Mouse (Mus musculus) hindbrain, embryonic 12.5 days (tissue): ENCODE results near the gene Pakap. TPM values are rescaled to one million over a fixed set of nuclear protein-coding genes. Genes with fewer than 3 reads are reported as not detected.

Experiments used
- ATAC-seq: fragments of 200-750 bp; cut with Nextera tagmentation; 2 replicates; pipeline ENCODE4 v1.8.0; 2017; ENCODE audit warnings: moderate TSS enrichment; ENCODE audit not compliant: low FRiP score
- H3K27ac ChIP-seq: fragments of 300-500 bp; sonication (generic); 2 replicates; pipeline ENCODE4 v1.5.1; 2016; ENCODE audit warnings: mild to moderate bottlenecking
- H3K27me3 ChIP-seq: fragments of 300-500 bp; sonication (generic); 2 replicates; pipeline ENCODE4 v1.6.1; 2016; ENCODE audit warnings: mild to moderate bottlenecking
- H3K36me3 ChIP-seq: fragments of 300-500 bp; sonication (generic); 2 replicates; pipeline ENCODE4 v1.6.1; 2016; ENCODE audit warnings: mild to moderate bottlenecking
- H3K4me1 ChIP-seq: fragments of 300-500 bp; sonication (generic); 2 replicates; pipeline ENCODE4 v1.6.1; 2016
- H3K4me2 ChIP-seq: fragments of 300-500 bp; sonication (generic); replicated peaks from 2 replicates; pipeline ENCODE4 v1.6.1; 2016; ENCODE audit warnings: mild to moderate bottlenecking
- H3K4me3 ChIP-seq: fragments of 300-500 bp; sonication (generic); 2 replicates; pipeline ENCODE4 v1.5.1; 2016; ENCODE audit warnings: mild to moderate bottlenecking
- H3K9ac ChIP-seq: fragments of 300-500 bp; sonication (generic); 2 replicates; pipeline ENCODE4 v1.6.1; 2016; ENCODE audit warnings: mild to moderate bottlenecking, moderate library complexity
- H3K9me3 ChIP-seq: fragments of 300-500 bp; sonication (generic); replicated peaks from 2 replicates; pipeline ENCODE4 v1.6.1; 2016; ENCODE audit warnings: mild to moderate bottlenecking
- WGBS: fragments of 180-500 bp; shearing (Covaris S2); methylation state at CpG from one replicate; pipeline ENCODE4 v1.1.7; 2016; 5-methylcytosine and 5-hydroxymethylcytosine counted together
- polyA plus RNA-seq: library from polyadenylated mRNA; unstranded; fragments of >200 nt; fragmentation: Nextera tagmentation; extraction: Ambion mirVana; gene quantifications from 2 replicates; pipeline ENCODE4 v1.2.1, GENCODE M21; 2016

Pakap gene
- polyA plus RNA-seq, 1 experiment from 2014 or later, result 28.1 TPM

DNA sequence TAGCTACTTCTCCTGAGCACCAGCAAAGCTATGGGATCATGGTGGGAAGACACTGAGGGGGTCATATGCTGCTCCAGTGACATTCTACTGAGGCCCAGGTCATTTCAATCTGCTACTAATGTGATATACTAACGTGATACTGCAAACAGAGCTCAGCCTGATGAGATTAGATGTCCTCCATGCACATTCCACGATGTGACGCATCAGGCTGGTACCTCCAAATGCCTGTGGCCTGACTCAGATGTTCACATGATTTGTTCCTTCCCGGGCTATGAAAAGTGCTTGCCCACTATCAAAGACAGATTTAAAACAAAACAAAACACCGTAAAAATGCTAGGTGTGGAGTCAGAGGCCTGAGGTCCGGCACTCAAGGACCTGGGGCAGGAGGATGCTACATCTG is 236.9 kb downstream of the Pakap start:
- Histone ChIP-seq H3K27ac (no peak overlapping the region), H3K9ac (no peak overlapping the region), H3K27me3 (no peaks in the 10 kb centered on the region), H3K4me1 (no peaks in the 10 kb centered on the region), H3K9me3 (no peaks in the 10 kb centered on the region), H3K4me3 (no peak overlapping the region), H3K36me3 (no peaks in the 10 kb centered on the region; the same call in 1 of the 2 replicates), H3K4me2 (no peak overlapping the region)
- WGBS, result 85% methylated on average over 6 of the region's 6 CpGs
- ATAC-seq, result no peak

DNA sequence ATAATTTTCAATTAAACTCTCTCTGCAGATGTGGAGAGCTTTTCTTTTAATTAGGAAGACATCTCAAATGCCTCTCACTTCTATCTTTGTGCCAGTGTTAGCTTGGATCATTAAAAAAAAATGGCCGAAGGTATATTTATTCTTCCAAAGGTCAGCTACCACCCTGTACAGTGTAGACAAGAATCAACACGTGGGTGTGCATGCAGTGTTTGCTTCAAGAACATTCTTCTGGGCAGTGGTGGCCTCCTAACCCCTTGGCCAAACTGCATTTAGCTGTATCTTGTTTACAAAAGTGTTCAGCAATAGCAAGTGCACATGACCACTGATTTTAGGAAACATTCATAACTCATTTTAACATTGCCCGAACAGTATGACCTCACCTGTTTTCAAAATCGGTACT is 241.5 kb downstream of the Pakap start:
- Histone ChIP-seq H3K4me3 (no peak overlapping the region), H3K9me3 (no peaks in the 10 kb centered on the region), H3K4me1 (no peaks in the 10 kb centered on the region; the same call in 1 of the 2 replicates), H3K27ac (no peak overlapping the region), H3K27me3 (no peaks in the 10 kb centered on the region), H3K9ac (no peak overlapping the region), H3K36me3 (no peaks in the 10 kb centered on the region; the same call in 1 of the 2 replicates), H3K4me2 (no peak overlapping the region)
- ATAC-seq, result no peak
- 89% methylated on average over 4 of the region's 4 CpGs for WGBS

DNA sequence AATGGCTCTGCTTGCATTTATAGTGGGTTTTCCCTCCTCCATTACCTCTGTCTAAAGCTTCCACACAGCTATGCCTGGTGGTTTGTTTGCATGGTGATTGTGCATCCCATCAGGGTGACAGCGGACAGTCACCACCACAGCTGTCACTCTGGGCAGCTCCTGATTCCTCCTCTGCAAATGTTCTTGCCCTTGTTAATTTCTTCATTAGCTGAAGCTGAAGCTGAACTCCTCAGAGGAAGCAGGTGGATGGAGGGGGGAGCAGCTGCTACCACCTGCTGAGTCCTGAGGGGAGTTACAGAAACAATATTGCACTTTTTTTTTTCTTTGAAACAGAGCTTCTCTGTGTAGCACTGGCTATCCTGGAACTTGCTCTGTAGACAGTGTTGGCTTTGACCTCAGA is 244.1 kb downstream of the Pakap start:
- Histone ChIP-seq H3K4me1 (no peaks in the 10 kb centered on the region; the same call in 1 of the 2 replicates), H3K36me3 (no peaks in the 10 kb centered on the region; the same call in 1 of the 2 replicates), H3K4me3 (no peak overlapping the region), H3K27ac (0 out of 2 replicates have a peak overlapping the region, but pooled peaks have one; percentile 2), H3K27me3 (no peaks in the 10 kb centered on the region), H3K4me2 (no peak overlapping the region), H3K9ac (no peak overlapping the region), H3K9me3 (no peaks in the 10 kb centered on the region)
- no peak for ATAC-seq
- 68% methylated on average over 1 of the region's 1 CpGs for WGBS

DNA sequence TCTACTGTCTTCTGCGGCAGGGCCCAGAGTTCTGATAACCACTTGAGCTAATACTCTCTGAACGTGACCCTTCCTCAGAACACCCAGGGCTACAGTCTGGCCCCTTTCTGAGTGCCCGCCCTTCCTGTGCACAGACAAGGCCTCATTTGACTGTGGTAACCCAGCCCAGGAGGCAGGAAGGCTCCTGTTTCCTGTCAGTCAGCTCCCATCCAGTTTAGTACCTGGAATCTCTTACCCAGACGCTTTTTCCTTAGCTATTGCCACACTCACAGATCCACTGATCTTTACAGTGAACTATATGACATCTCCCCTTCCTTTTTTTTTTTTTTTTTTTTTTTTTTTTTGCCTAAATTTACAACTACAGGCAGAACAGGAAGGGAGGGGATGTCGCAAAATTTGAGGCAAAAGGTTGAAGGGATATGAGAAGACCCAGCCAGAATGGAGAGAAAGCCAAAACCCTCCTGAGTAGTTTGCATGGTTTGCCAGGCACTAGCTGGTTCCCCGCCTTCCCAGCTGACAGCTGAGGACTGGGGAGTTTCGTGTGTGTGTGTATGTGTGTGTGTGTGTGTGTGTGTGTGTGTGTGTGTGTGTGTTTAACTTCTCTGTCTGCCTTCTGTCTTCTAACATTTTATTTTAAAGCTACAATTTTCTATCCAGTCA is 245.1 kb downstream of the Pakap start:
- ATAC-seq, result no peak
- Histone ChIP-seq H3K9ac (no peak overlapping the region), H3K27me3 (no peaks in the 10 kb centered on the region), H3K4me2 (no peak overlapping the region), H3K36me3 (no peaks in the 10 kb centered on the region), H3K9me3 (no peaks in the 10 kb centered on the region), H3K27ac (no peak overlapping the region), H3K4me3 (no peak overlapping the region), H3K4me1 (no peaks in the 10 kb centered on the region; the same call in 1 of the 2 replicates)
- WGBS, result 64% methylated on average over 7 of the region's 7 CpGs

DNA sequence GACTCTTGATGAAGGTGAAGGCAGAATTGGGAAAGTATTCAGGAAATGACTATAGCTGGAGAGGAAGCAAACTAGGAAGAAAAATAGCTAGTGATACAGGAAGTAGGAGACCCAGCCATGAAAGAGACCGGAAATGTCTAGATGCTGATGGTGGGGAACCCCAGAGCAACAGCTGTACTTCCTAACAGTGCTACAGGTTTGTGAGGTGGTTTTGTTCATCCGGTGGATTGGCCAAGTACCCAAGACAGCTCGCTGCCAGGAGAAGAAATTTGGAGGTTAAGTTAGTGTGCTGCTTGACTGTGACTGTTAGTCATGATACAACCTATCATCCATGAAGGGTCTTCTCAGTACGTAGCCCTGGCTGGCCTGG is 245.6 kb downstream of the Pakap start:
- no peaks in the 10 kb centered on the region for H3K36me3 ChIP-seq
- 92% methylated on average over 4 of the region's 4 CpGs for WGBS
- no peak overlapping the region for H3K27ac ChIP-seq

DNA sequence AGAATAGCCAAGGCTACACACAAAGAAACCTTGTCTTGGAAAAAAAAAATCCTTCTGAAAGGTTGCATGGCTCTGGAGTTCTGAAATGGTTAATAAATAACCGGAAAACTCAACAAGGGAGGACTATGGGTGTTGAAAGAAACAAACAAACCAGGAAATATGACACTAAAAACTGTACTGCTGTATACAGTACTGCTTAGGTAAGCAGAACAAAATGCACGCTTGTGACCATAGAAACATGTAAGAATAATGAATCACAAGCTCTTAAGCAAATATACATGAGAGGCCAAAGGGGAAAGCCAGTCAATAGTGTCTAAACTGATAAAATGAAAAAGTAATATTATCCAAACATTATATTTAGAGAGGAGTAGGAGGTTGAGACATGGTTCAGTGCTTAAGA is 247.4 kb downstream of the Pakap start:
- no peak for ATAC-seq
- no peak overlapping the region for H3K4me3 ChIP-seq
- H3K9ac ChIP-seq, result no peak overlapping the region
- no peak overlapping the region for H3K4me2 ChIP-seq
- no peaks in the 10 kb centered on the region; the same call in 1 of the 2 replicates for H3K4me1 ChIP-seq
- H3K27me3 ChIP-seq, result no peaks in the 10 kb centered on the region
- WGBS, result 88% methylated on average over 2 of the region's 2 CpGs
- no peaks in the 10 kb centered on the region for H3K36me3 ChIP-seq
- H3K27ac ChIP-seq, result no peak overlapping the region
- no peaks in the 10 kb centered on the region for H3K9me3 ChIP-seq

More for the DNA sequence above, 245.6 kb downstream of the Pakap start:
- H3K9me3 ChIP-seq, result no peaks in the 10 kb centered on the region
- no peaks in the 10 kb centered on the region; the same call in 1 of the 2 replicates for H3K4me1 ChIP-seq
- no peak overlapping the region for H3K9ac ChIP-seq
- H3K4me2 ChIP-seq, result no peak overlapping the region
- ATAC-seq, result no peak
- H3K27me3 ChIP-seq, result no peaks in the 10 kb centered on the region
- H3K4me3 ChIP-seq, result no peak overlapping the region

DNA sequence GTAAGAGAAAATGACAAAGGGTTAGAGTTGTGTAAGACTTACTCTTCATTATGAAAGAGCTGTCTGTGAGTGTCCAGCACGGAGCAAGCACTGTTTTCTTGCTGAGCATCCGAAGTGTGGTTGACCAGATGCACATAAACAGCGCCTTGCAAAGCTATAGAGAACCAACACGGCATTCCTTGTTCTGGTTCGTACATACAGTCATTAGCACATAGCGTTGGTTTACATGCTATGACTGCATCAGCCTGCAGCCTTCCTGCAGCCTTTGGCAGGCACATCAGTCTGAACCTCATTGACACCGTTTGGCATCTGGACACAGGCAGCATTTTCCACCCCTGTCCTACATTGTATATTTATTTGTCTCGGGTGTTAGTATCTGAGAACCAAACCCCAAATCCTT is 248.2 kb downstream of the Pakap start:
- Histone ChIP-seq H3K27ac (no peak overlapping the region), H3K4me1 (peaks cover 1% of the 10 kb centered on the region), H3K27me3 (no peaks in the 10 kb centered on the region), H3K36me3 (no peaks in the 10 kb centered on the region), H3K4me3 (no peak overlapping the region), H3K9ac (no peak overlapping the region), H3K9me3 (no peaks in the 10 kb centered on the region), H3K4me2 (no peak overlapping the region)
- 89% methylated on average over 8 of the region's 8 CpGs for WGBS
- no peak for ATAC-seq

DNA sequence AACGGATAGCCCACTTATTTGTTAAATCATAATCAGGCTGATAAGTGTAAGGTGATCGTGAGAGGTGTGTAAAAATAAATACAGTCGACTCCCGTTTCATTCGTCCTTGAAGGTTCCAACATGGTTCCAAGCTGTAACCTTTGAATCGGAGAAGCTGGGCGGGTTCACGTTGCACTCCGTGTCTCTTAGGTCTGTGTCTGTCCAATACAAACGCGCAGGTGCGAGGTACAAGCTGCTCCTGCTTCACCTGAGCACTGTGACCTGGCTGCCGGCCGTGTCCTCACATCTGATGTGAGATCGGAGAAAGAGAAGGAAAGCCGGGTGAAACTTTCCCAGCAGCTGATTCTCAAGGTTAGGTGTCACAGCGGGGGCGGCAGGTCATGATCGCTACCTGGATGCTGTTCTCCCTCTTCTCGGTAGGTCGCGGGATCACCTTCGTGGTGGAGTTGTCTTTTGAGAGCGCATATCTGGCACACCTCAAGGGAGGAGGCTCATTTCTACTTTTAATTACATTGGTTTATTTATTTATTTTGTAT is 252.9 kb downstream of the Pakap start:
- H3K4me2 ChIP-seq, result no peak overlapping the region
- no peak overlapping the region for H3K9ac ChIP-seq
- no peaks in the 10 kb centered on the region for H3K36me3 ChIP-seq
- H3K27ac ChIP-seq, result 0 out of 2 replicates have a peak overlapping the region, but pooled peaks have one; percentile 75
- 86% methylated on average over 24 of the region's 24 CpGs for WGBS
- no peaks in the 10 kb centered on the region for H3K9me3 ChIP-seq
- no peaks in the 10 kb centered on the region for H3K27me3 ChIP-seq
- H3K4me3 ChIP-seq, result no peak overlapping the region
- ATAC-seq, result no peak
- H3K4me1 ChIP-seq, result peaks cover 38% of the 10 kb centered on the region

DNA sequence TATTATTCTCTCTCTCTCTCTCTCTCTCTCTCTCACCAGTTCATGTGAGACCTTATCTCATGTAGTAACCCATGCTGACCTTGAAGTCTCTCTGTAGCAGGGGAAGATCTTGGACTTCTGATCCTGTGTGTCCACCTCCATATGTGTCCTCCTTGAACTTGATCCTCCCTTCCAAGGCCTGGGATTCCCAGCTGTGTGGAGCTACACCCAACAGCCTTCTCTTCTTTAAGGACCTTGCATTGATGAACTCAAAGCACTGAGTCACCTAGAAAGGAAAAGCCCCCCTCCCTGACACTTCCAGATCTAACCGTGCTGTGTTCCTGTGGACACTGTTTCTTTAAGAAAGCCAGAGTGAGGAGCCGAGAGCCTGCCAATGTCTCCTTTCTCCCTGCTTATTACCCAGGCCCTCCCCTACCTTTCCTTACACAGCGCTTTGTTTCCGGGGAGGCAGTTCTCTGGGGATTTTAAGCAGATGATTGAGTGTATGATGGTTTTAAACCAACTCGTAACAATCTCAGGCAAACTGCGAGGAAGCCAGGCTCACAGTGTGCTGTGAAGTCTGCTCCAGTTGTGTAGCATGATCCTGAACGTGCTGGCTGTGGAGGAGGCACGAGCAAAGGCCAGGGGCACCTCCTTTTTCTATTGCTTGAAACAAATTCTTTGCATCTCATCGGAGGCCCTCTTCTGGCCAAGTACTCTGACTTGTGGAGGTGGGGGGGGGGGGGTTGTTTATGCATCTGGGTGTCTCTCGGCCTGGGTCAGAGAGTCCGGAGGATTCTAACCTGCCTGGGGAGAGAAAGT is 253.8 kb downstream of the Pakap start:
- peak; percentile 43; the same call in 1 of the 2 replicates for ATAC-seq
- peaks cover 42% of the 10 kb centered on the region for H3K4me1 ChIP-seq
- WGBS, result 12% methylated on average over 11 of the region's 11 CpGs
- peak overlapping the region; percentile 75 for H3K27ac ChIP-seq
- no peak overlapping the region for H3K4me3 ChIP-seq
- no peaks in the 10 kb centered on the region for H3K9me3 ChIP-seq
- peak overlapping the region; percentile 51 for H3K9ac ChIP-seq
- peak overlapping the region; percentile 39 for H3K4me2 ChIP-seq
- no peaks in the 10 kb centered on the region for H3K36me3 ChIP-seq
- no peaks in the 10 kb centered on the region for H3K27me3 ChIP-seq

DNA sequence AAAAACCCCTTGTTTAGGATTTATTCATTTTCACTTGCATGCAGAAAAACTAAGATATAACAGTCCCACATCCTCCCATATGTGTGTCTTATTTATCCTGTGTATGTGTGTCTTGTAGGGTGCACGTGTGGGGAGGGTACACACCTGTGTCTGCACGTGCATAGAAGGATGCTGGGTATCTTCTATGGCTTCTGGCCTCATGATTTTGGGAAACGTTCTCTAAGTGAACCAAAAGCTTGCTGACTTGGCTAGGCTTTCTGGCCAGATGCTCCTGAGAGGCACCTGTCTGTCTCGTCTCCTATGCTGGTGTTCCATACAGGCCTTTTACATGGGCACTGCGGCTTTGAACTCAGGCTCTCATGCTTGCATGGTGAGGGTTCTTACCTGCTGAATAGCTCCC is 254.7 kb downstream of the Pakap start:
- no peaks in the 10 kb centered on the region for H3K9me3 ChIP-seq
- H3K27me3 ChIP-seq, result no peaks in the 10 kb centered on the region
- H3K36me3 ChIP-seq, result no peaks in the 10 kb centered on the region
- H3K4me3 ChIP-seq, result no peak overlapping the region
- no peak overlapping the region for H3K27ac ChIP-seq
- H3K4me1 ChIP-seq, result peaks cover 42% of the 10 kb centered on the region
- 85% methylated on average over 5 of the region's 5 CpGs for WGBS
- H3K4me2 ChIP-seq, result no peak overlapping the region
- H3K9ac ChIP-seq, result no peak overlapping the region
- no peak for ATAC-seq

DNA sequence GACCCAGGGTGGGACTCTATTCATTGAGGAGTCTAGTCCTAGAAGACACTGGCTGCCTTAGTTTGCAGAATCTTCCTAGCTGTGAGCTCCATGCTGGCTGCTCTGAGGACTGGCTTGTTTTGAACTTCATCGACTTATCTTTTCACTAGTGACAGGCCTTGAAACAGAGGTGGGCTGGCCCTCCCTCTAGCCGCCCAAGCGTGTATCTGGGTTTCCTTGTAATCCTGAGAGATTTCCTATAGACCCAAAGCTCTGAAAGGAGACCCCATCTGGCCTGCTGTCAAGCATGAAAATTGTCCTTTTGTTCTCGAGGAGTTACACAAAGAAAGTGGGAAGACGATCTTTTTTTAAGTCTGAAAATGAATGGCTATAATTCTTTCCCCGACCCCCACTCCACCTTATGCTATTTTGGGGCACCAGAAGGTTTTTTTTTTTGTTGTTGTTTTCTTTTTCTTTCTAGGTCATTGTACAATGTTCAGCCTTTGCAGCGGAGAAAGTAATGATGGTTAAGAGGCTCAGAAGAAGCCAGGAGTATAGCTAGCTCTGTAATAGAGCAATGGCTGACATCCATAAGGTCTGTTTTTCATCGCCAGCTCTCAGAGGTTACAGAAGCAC is 256.8 kb downstream of the Pakap start:
- H3K4me3 ChIP-seq, result no peak overlapping the region
- H3K36me3 ChIP-seq, result no peaks in the 10 kb centered on the region
- no peaks in the 10 kb centered on the region for H3K9me3 ChIP-seq
- peak; percentile 66 for ATAC-seq
- no peak overlapping the region for H3K9ac ChIP-seq
- 18% methylated on average over 8 of the region's 8 CpGs for WGBS
- peak overlapping the region; percentile 60 for H3K27ac ChIP-seq
- H3K4me1 ChIP-seq, result peaks cover 43% of the 10 kb centered on the region
- H3K4me2 ChIP-seq, result 0 out of 2 replicates have a peak overlapping the region, but pooled peaks have one; percentile 2
- no peaks in the 10 kb centered on the region for H3K27me3 ChIP-seq

DNA sequence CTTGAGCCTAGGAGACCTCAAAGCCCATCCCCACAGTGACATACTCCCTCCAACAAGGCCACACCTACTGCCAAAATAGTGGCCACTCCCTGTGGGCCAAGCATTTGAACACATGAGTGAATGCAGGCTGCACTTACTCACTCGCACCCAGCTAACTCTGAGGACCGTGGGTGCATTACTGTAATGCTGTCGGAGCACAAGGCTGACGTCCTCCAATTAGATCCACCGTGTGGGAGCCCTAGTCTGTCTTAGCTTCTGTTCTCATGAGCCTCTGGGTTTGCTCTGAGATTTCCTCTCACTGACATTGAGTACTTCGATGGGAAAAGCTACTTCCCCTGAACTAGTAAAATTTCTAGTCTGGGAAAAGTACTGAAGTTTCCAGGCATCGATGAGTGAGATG is 258.3 kb downstream of the Pakap start:
- no peak for ATAC-seq
- WGBS, result 86% methylated on average over 7 of the region's 7 CpGs
- Histone ChIP-seq H3K4me1 (peaks cover 45% of the 10 kb centered on the region), H3K9ac (no peak overlapping the region), H3K27me3 (no peaks in the 10 kb centered on the region), H3K4me3 (no peak overlapping the region), H3K9me3 (no peaks in the 10 kb centered on the region), H3K4me2 (no peak overlapping the region), H3K27ac (no peak overlapping the region), H3K36me3 (no peaks in the 10 kb centered on the region)
